In the genomic region with DNA sequence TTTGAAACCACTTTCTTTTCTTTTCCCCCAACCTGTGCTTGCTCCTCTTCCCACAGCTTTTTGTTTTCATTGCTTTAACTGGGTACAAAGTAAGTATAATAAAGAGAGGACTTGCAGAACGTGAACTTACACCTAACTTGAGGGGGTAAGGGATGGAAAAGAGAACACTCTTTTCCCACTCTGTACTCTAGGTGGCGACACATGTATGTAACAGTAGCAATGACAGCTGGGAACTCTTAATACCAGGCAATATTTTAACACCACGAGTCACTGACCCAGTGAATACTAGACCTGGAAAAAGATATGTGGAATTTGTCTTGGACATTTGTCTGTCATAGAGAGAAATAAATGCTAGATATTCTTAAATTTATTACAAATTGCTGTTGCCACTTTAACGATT, we compare ENCODE assay signal across 9 mouse cellular contexts. TPM values are rescaled to one million over a fixed set of nuclear protein-coding genes. Genes with fewer than 3 reads are reported as not detected.
DNase-seq lines count a peak whose midpoint lies in the region.
"Had no signal": no experiment of that assay in that cellular context is flagged by ENCODE, and none has a peak within 500 bp of the region (broad histone marks: within the 10 kb centered on the region; RNA-seq: fewer than 3 reads in every experiment).

No protein-coding gene starts in this region.

- no peak overlapping the region for H3K27ac ChIP-seq in heart, embryonic 10.5 days
- H3K27ac ChIP-seq: midbrain, embryonic 12.5 days had no signal

- no peaks in the 10 kb centered on the region for H3K36me3 ChIP-seq in heart, embryonic 10.5 days
- H3K36me3 ChIP-seq: midbrain, embryonic 12.5 days had no signal

- WGBS in heart, embryonic 10.5 days: 29% methylated on average over 4 of the region's 4 CpGs

- no peak overlapping the region for H3K4me3 ChIP-seq in heart, embryonic 10.5 days
- H3K4me3 ChIP-seq: midbrain, embryonic 12.5 days had no signal

- peak; percentile 36 to 40 for DNase-seq in heart, adult 18-20 months
- no peak for DNase-seq in heart, embryonic 10.5 days (ENCODE audit: low spot score)
- DNase-seq in urinary bladder, postnatal 25 days (ENCODE audit: low spot score): peak; percentile 21
- no peak for DNase-seq in urinary bladder, postnatal 10 days (ENCODE audit: low spot score)
- peak; percentile 33 for DNase-seq in heart, postnatal 4 days
- peak; percentile 41 for DNase-seq in mesoderm, embryonic 11.5 days (ENCODE audit: low read depth, low spot score)
- DNase-seq in spleen, adult 12 weeks (ENCODE audit: low spot score): no peak
- no peak for DNase-seq in yolk sac, embryonic 10.5 days (ENCODE audit: low spot score)

- H3K27me3 ChIP-seq in heart, embryonic 10.5 days (ENCODE audit: insufficient read depth, poor library complexity, severe bottlenecking): no peaks in the 10 kb centered on the region
- H3K27me3 ChIP-seq: midbrain, embryonic 12.5 days had no signal

- H3K4me1 ChIP-seq in heart, embryonic 10.5 days: no peaks in the 10 kb centered on the region
- H3K4me1 ChIP-seq: midbrain, embryonic 12.5 days had no signal

- H3K9me3 ChIP-seq in heart, embryonic 10.5 days: no peaks in the 10 kb centered on the region
- H3K9me3 ChIP-seq: midbrain, embryonic 12.5 days had no signal

RNA-seq across cellular contexts. Expression of a gene that starts 8.5 kb away (rescaled TPM):
- under 1 TPM; 0.57 to 0.77 TPM for total RNA-seq in heart, adult 18-20 months (2021)
- polyA plus RNA-seq in heart, embryonic 10.5 days (2016; fragmentation: Nextera tagmentation; extraction: Ambion mirVana): 2.0 and 2.5 TPM in 2 replicates
- total RNA-seq in heart, postnatal 4 days (2021): 10 to 100 TPM in 1 of 2 experiments, 1 to 10 TPM in 1; 8.8 to 10.2 TPM

RNA-seq across cellular contexts. Expression of a gene that starts 13.3 kb away (rescaled TPM):
- 1 to 10 TPM; 6.0 to 6.6 TPM for total RNA-seq in heart, adult 18-20 months (2021)
- polyA plus RNA-seq in heart, embryonic 10.5 days (2016; fragmentation: Nextera tagmentation; extraction: Ambion mirVana): 0.33 and 1.7 TPM in 2 replicates
- 10 to 100 TPM; 10.1 to 10.7 TPM for total RNA-seq in heart, postnatal 4 days (2021)

Comparison
In these comparisons a context has a peak if more than half of its experiments do, and no peak if none do; other contexts are left out.
1. DNase-seq: peak in heart, adult 18-20 months (2 of 2), urinary bladder, postnatal 25 days (single experiment), heart, postnatal 4 days (single experiment) and mesoderm, embryonic 11.5 days (single experiment); none in heart, embryonic 10.5 days (single experiment), urinary bladder, postnatal 10 days (single experiment), spleen, adult 12 weeks (single experiment) and yolk sac, embryonic 10.5 days (single experiment).
2. RNA of a gene that starts 8.5 kb away (total RNA-seq): 8.8 to 10.2 TPM in heart, postnatal 4 days; 0.57 to 0.77 TPM in heart, adult 18-20 months; every median in the first group is over 4 times any median in the second.